19 mouse cellular contexts compared by ENCODE assay signal in genomic region chr12:31263921-31264320, GRCm38 (mm10). TPM values are rescaled to one million over a fixed set of nuclear protein-coding genes. Genes with fewer than 3 reads are reported as not detected.
DNase-seq lines count a peak whose midpoint lies in the region; ATAC-seq lines count a peak whose summit lies in the region.
"Had no signal": no experiment of that assay in that cellular context is flagged by ENCODE, and none has a peak within 500 bp of the region (broad histone marks: within the 10 kb centered on the region; RNA-seq: fewer than 3 reads in every experiment).

No protein-coding gene starts in this region.

- no peaks in the 10 kb centered on the region for H3K27me3 ChIP-seq in heart, embryonic 14.5 days (ENCODE audit: control insufficient read depth, insufficient read depth, low read length)
- peaks cover 62% of the 10 kb centered on the region for H3K27me3 ChIP-seq in embryonic facial prominence, embryonic 10.5 days (replicated peaks; ENCODE audit: low read depth, poor library complexity, severe bottlenecking)
- peaks cover 3% of the 10 kb centered on the region; the same call in 1 of the 2 replicates for H3K27me3 ChIP-seq in limb, embryonic 12.5 days
- peaks cover 63% of the 10 kb centered on the region for H3K27me3 ChIP-seq in midbrain, embryonic 13.5 days

- H3K36me3 ChIP-seq in heart, embryonic 14.5 days (ENCODE audit: control insufficient read depth, insufficient read depth, low read length) = peaks cover 24% of the 10 kb centered on the region
- H3K36me3 ChIP-seq in embryonic facial prominence, embryonic 10.5 days (replicated peaks) = peaks cover 9% of the 10 kb centered on the region
- peaks cover 10% of the 10 kb centered on the region for H3K36me3 ChIP-seq in limb, embryonic 12.5 days
- H3K36me3 ChIP-seq in midbrain, embryonic 13.5 days = no peaks in the 10 kb centered on the region
- H3K36me3 ChIP-seq: midbrain, embryonic 12.5 days had no signal

- H3K4me2 ChIP-seq in heart, embryonic 14.5 days (ENCODE audit: low read length) = peak overlapping the region; percentile 75
- H3K4me2 ChIP-seq in limb, embryonic 12.5 days = peak overlapping the region; percentile 93
- no peak overlapping the region for H3K4me2 ChIP-seq in midbrain, embryonic 13.5 days (replicated peaks)

- no peak for DNase-seq in heart, postnatal 10 days
- no peak for DNase-seq in embryonic facial prominence, embryonic 10.5 days (ENCODE audit: low spot score)
- peak; percentile 78 to 93 for DNase-seq in kidney, adult 8-10 months
- no peak for DNase-seq in adrenal gland, postnatal 36 days
- no peak for DNase-seq in left cerebral cortex, postnatal 4 days
- DNase-seq: adrenal gland, postnatal 14 days; cerebellum, adult 11-12 months; lung, adult 2 months; right cerebral cortex, postnatal 25 days had no signal

- H3K4me3 ChIP-seq in heart, embryonic 14.5 days (ENCODE audit: control insufficient read depth in 1 of 2, insufficient read depth in 1 of 2, low read depth in 1 of 2, low read length in 2 of 2) = peak overlapping the region in 1 of 2 experiments; percentile 86; a peak in 2 of 4 replicates
- peak overlapping the region; percentile 77 for H3K4me3 ChIP-seq in embryonic facial prominence, embryonic 10.5 days
- H3K4me3 ChIP-seq in limb, embryonic 12.5 days (replicated peaks) = peak overlapping the region; percentile 72; the same call in 1 of the 2 replicates
- H3K4me3 ChIP-seq in midbrain, embryonic 13.5 days (replicated peaks) = no peak overlapping the region

- H3K27ac ChIP-seq in heart, embryonic 14.5 days (replicated peaks in 1 of 2; ENCODE audit: control insufficient read depth in 1 of 2, insufficient read depth in 1 of 2, low read depth in 2 of 2, low read length in 2 of 2) = no peak overlapping the region
- H3K27ac ChIP-seq in embryonic facial prominence, embryonic 10.5 days (replicated peaks) = no peak overlapping the region
- H3K27ac ChIP-seq in limb, embryonic 12.5 days = no peak overlapping the region
- H3K27ac ChIP-seq in midbrain, embryonic 13.5 days = no peak overlapping the region
- H3K27ac ChIP-seq: midbrain, embryonic 12.5 days had no signal

- peaks cover 32 to 52% of the 10 kb centered on the region in 2 experiments for H3K4me1 ChIP-seq in heart, embryonic 14.5 days (ENCODE audit: control insufficient read depth in 2 of 2, insufficient read depth in 2 of 2, low read length in 2 of 2)
- H3K4me1 ChIP-seq in embryonic facial prominence, embryonic 10.5 days = peaks cover 56% of the 10 kb centered on the region
- peaks cover 26% of the 10 kb centered on the region for H3K4me1 ChIP-seq in limb, embryonic 12.5 days (replicated peaks)
- peaks cover 23% of the 10 kb centered on the region for H3K4me1 ChIP-seq in midbrain, embryonic 13.5 days (replicated peaks)

- intact Hi-C loops in heart, postnatal 10 days (cut with DNase I) = loop anchor here (2.0 to 5.0 kb wide), 3 partner anchors 52 to 95 kb away; no protein-coding TSS in a partner anchor
- intact Hi-C loops in left cerebral cortex, postnatal 4 days (cut with DNase I) = loop anchor here (10.0 kb wide), 1 partner anchor 139 kb away; no protein-coding TSS in a partner anchor

- 55% methylated on average over 7 of the region's 7 CpGs for WGBS in heart, embryonic 14.5 days
- WGBS in embryonic facial prominence, embryonic 10.5 days = 24% methylated on average over 7 of the region's 7 CpGs
- 36% methylated on average over 7 of the region's 7 CpGs for WGBS in limb, embryonic 12.5 days
- WGBS in midbrain, embryonic 13.5 days = 37% methylated on average over 7 of the region's 7 CpGs

- no peaks in the 10 kb centered on the region for H3K9me3 ChIP-seq in heart, embryonic 14.5 days (ENCODE audit: control insufficient read depth, low read length)
- no peaks in the 10 kb centered on the region for H3K9me3 ChIP-seq in embryonic facial prominence, embryonic 10.5 days
- no peaks in the 10 kb centered on the region for H3K9me3 ChIP-seq in limb, embryonic 12.5 days
- no peaks in the 10 kb centered on the region for H3K9me3 ChIP-seq in midbrain, embryonic 13.5 days
- H3K9me3 ChIP-seq: midbrain, embryonic 12.5 days had no signal

- peak overlapping the region; percentile 97 for H3K9ac ChIP-seq in heart, embryonic 14.5 days (ENCODE audit: low read length)
- H3K9ac ChIP-seq in limb, embryonic 12.5 days (replicated peaks) = no peak overlapping the region
- no peak overlapping the region for H3K9ac ChIP-seq in midbrain, embryonic 13.5 days (replicated peaks)
- H3K9ac ChIP-seq: midbrain, embryonic 12.5 days had no signal

- ATAC-seq in heart, embryonic 14.5 days (ENCODE audit: insufficient number of reproducible peaks, insufficient read depth, low FRiP score, low read depth) = no peak
- no peak for ATAC-seq in limb, embryonic 12.5 days (ENCODE audit: insufficient number of reproducible peaks, insufficient read depth, low FRiP score, low TSS enrichment, low read depth)
- ATAC-seq in midbrain, embryonic 13.5 days = no peak
- ATAC-seq: forebrain, embryonic 14.5 days; inflammation-experienced regulatory T-cells, adult 6 months had no signal

RNA-seq across cellular contexts. Expression of gene Lamb1, which starts 1.1 kb away (rescaled TPM):
- 96.3 and 101 TPM in 2 replicates for polyA plus RNA-seq in heart, embryonic 14.5 days (2014; fragmentation: Nextera tagmentation; extraction: Ambion mirVana)
- total RNA-seq in heart, postnatal 10 days (2021) = 100 to 1,000 TPM; 250 to 255 TPM
- 37.2 and 42.5 TPM in 2 replicates for polyA plus RNA-seq in embryonic facial prominence, embryonic 10.5 days (2016; fragmentation: Nextera tagmentation; extraction: Ambion mirVana)
- polyA plus RNA-seq in limb, embryonic 12.5 days (2016; fragmentation: Nextera tagmentation; extraction: Ambion mirVana) = 60.4 and 64.8 TPM in 2 replicates
- 12.4 and 15.4 TPM in 2 replicates for polyA plus RNA-seq in midbrain, embryonic 13.5 days (2015; fragmentation: Nextera tagmentation; extraction: Ambion mirVana)
- total RNA-seq in adrenal gland, postnatal 36 days (2021) = 100 to 1,000 TPM; 121 to 201 TPM
- 10 to 100 TPM; 50.9 to 55.7 TPM for total RNA-seq in left cerebral cortex, postnatal 4 days (2021)
- polyA plus RNA-seq: inflammation-experienced regulatory T-cells, adult 6 months had no signal

RNA-seq across cellular contexts. Expression of gene Gm6993, which starts 23.4 kb away (rescaled TPM):
- polyA plus RNA-seq in heart, embryonic 14.5 days (2014; fragmentation: Nextera tagmentation; extraction: Ambion mirVana) = not detected in 2 replicates
- total RNA-seq in heart, postnatal 10 days (2021) = not detected
- polyA plus RNA-seq in embryonic facial prominence, embryonic 10.5 days (2016; fragmentation: Nextera tagmentation; extraction: Ambion mirVana) = not detected in 2 replicates
- not detected in 2 replicates for polyA plus RNA-seq in limb, embryonic 12.5 days (2016; fragmentation: Nextera tagmentation; extraction: Ambion mirVana)
- polyA plus RNA-seq in midbrain, embryonic 13.5 days (2015; fragmentation: Nextera tagmentation; extraction: Ambion mirVana) = not detected in 2 replicates
- total RNA-seq in adrenal gland, postnatal 36 days (2021) = not detected
- total RNA-seq in left cerebral cortex, postnatal 4 days (2021) = not detected
- total RNA-seq: adrenal gland, postnatal 14 days; left cerebral cortex, adult 8-10 months; neutrophil, adult 5-6 weeks had no signal
- polyA plus RNA-seq: C2C12; forebrain, embryonic 14.5 days; gonadal fat pad, adult 2 months; inflammation-experienced regulatory T-cells, adult 6 months; lung, adult 2 months; midbrain, embryonic 12.5 days had no signal

Comparison
In these comparisons a context has a peak if more than half of its experiments do, and no peak if none do; other contexts are left out.
1. DNase-seq: peak in kidney, adult 8-10 months (2 of 2); none in heart, postnatal 10 days (0 of 2), embryonic facial prominence, embryonic 10.5 days (single experiment), adrenal gland, postnatal 36 days (0 of 2) and left cerebral cortex, postnatal 4 days (single experiment).